Mouse (Mus musculus) hindbrain, postnatal 0 days (tissue): ENCODE measurements around the gene Bco2. TPM values are rescaled to one million over a fixed set of nuclear protein-coding genes. Genes with fewer than 3 reads are reported as not detected.

Experiments
- ATAC-seq: fragments of 200-750 bp; cut with Nextera tagmentation; 2 replicates; pipeline ENCODE4 v1.8.0; 2017; ENCODE audit warnings: mild to moderate bottlenecking, moderate TSS enrichment, moderate library complexity
- DNase-seq: peaks from one replicate; pipeline ENCODE4 v3.0.0-alpha.2; 2015; ENCODE audit warnings: low spot score
- H3K27ac ChIP-seq: fragments of 300-500 bp; sonication (generic); 2 replicates; pipeline ENCODE4 v1.5.1; 2014; ENCODE audit warnings: mild to moderate bottlenecking
- H3K27me3 ChIP-seq: fragments of 300-500 bp; sonication (generic); 2 replicates; pipeline ENCODE4 v1.6.1; 2014; ENCODE audit warnings: low read length, mixed read lengths; ENCODE audit not compliant: insufficient read depth
- H3K36me3 ChIP-seq: fragments of 300-500 bp; sonication (generic); 2 replicates; pipeline ENCODE4 v1.6.1; 2014; ENCODE audit warnings: low read length, mixed read lengths; ENCODE audit not compliant: insufficient read depth
- H3K4me1 ChIP-seq: fragments of 300-500 bp; sonication (generic); 2 replicates; pipeline ENCODE4 v1.6.1; 2014; ENCODE audit warnings: antibody characterized with exemption, low read length, mixed read lengths; ENCODE audit not compliant: insufficient read depth
- H3K4me2 ChIP-seq: fragments of 300-500 bp; sonication (generic); 2 replicates; pipeline ENCODE4 v1.6.1; 2014; ENCODE audit warnings: low read depth, mild to moderate bottlenecking, low read length, moderate library complexity, mixed read lengths
- H3K4me3 ChIP-seq: fragments of 300-500 bp; sonication (generic); 2 replicates; pipeline ENCODE4 v1.5.1; 2014; ENCODE audit warnings: low read length
- H3K9ac ChIP-seq: fragments of 300-500 bp; sonication (generic); replicated peaks from 2 replicates; pipeline ENCODE4 v1.6.1; 2014; ENCODE audit warnings: mild to moderate bottlenecking, low read length, moderate library complexity, mixed read lengths
- H3K9me3 ChIP-seq: fragments of 300-500 bp; sonication (generic); 2 replicates; pipeline ENCODE4 v1.6.1; 2016; ENCODE audit warnings: low read length, mixed read lengths
- CTCF ChIP-seq: IDR thresholded peaks from 2 replicates; pipeline ENCODE4 v1.5.1; 2016; ENCODE audit warnings: antibody characterized with exemption, control low read depth, low read depth
- WGBS: fragments of 180-500 bp; shearing (Covaris S2); extraction: QIAGEN DNeasy Blood & Tissue Kit; methylation state at CpG from one replicate; pipeline ENCODE4 v1.1.7; 2014; 5-methylcytosine and 5-hydroxymethylcytosine counted together
- polyA plus RNA-seq: library from polyadenylated mRNA; unstranded; fragments of >200 nt; fragmentation: Nextera tagmentation; extraction: Ambion mirVana; gene quantifications from 2 replicates; pipeline ENCODE4 v1.2.1, GENCODE M21; 2015
- total RNA-seq: library from RNA; depleted of rRNA; stranded (reverse); fragments of >200 nt; gene quantifications from 2 replicates; pipeline ENCODE4 v1.2.3, GENCODE M21; 2014

Gene Bco2
- total and polyA plus RNA-seq, 2 experiments from 2014 or later, result 0.21 to 0.48 TPM

DNA sequence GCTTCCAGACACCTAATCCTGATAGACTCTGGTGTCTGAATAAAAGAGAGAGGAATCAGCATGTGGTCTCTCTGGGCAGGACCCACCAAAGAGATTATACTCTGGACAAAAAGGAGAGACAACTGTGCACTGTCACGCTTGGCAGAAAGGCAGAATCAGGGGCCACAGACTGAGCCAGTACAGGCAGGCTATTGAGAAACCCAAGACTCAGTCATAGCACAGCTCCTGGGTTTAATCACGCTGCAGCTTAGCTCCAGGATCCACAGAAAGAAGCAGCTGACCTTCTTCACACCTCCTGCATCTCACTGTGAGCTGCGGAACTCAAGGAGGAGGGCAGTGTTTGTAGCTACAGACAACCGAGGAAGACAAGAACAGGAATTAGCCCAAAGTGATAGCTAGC lies 25.4 kb upstream of the Bco2 start:
- Histone ChIP-seq H3K9me3 (no peaks in the 10 kb centered on the region), H3K27ac (no peak overlapping the region), H3K27me3 (no peaks in the 10 kb centered on the region), H3K4me3 (no peak overlapping the region), H3K4me1 (no peaks in the 10 kb centered on the region), H3K4me2 (no peak overlapping the region), H3K9ac (no peak overlapping the region), H3K36me3 (no peaks in the 10 kb centered on the region)
- WGBS, result 36% methylated on average over 4 of the region's 4 CpGs
- DNase-seq (no peak), ATAC-seq (no peak)
- TF ChIP-seq CTCF, result no peak

DNA sequence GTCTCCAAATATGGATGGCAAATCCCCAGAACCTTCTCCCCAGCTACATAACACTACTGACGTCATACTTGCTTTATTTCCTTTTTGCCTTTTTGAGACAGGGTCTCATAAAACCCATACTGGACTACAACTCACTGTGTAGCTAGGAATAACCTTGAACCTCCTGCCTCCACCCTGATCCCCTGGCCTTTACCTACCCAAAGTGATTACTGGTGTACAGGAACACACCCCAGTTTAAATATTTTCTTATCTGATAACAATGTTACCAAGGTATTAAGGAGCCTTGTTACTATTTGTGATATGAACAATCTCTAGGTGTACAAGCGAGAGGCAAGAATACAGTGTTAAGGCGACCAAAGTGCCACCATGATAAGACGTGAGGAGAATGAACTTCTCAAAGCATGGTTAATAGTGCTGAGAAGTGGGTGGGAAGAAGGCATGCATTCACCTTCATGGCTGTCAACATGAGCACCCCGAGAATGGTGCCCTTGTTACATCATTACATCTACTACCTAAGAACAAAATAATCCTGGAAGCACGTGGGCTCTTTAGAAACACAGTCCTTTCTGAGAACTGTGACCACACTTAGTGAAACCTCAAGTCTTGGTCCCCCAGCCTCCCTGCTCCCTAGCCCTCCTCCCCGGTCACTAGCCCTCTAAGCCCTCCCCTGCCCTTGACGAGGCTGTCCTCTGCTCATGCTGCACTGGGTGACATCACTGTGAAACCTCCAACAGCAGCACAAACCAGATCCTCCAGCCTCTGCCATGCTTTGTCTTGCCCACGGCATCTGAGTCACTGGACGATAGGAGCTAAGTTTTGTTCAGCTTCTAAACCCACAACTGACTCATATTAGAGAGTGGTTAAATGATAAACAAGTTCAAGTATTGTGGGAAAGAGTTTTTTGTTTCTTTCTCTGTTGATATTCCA lies 14.9 kb upstream of the Bco2 start:
- no peak for TF ChIP-seq CTCF
- WGBS, result 79% methylated on average over 10 of the region's 10 CpGs
- Histone ChIP-seq H3K27ac (no peak overlapping the region), H3K9me3 (no peaks in the 10 kb centered on the region), H3K4me2 (no peak overlapping the region), H3K9ac (no peak overlapping the region), H3K4me1 (no peaks in the 10 kb centered on the region), H3K4me3 (no peak overlapping the region), H3K36me3 (no peaks in the 10 kb centered on the region), H3K27me3 (no peaks in the 10 kb centered on the region)
- no peak for ATAC-seq
- no peak for DNase-seq

DNA sequence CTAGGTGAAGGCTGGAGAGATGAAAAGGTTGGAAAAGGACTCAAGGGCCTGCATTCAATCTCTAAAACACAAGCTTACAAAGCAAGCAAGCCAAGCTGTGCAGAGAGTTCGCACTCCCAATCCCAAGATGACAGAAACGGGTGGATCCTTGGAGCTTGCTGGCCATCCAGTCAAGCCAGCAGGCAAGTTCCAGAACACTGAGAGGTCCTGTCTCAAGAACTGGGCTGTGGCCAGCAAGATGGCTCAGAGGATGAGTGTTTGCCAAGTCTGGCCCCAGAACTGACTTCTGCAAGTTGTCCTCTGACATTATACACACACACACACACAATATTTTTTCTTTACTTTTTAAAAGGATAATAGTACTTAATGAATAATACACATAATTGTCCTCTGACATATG lies 12.9 kb upstream of the Bco2 start:
- H3K9me3 ChIP-seq, result no peaks in the 10 kb centered on the region
- no peak overlapping the region for H3K4me2 ChIP-seq
- H3K27ac ChIP-seq, result no peak overlapping the region
- H3K4me1 ChIP-seq, result no peaks in the 10 kb centered on the region
- H3K4me3 ChIP-seq, result no peak overlapping the region
- no peak for TF ChIP-seq CTCF
- H3K36me3 ChIP-seq, result no peaks in the 10 kb centered on the region
- ATAC-seq (no peak), DNase-seq (no peak)
- no peaks in the 10 kb centered on the region for H3K27me3 ChIP-seq
- WGBS, result 77% methylated on average over 2 of the region's 2 CpGs
- H3K9ac ChIP-seq, result no peak overlapping the region

DNA sequence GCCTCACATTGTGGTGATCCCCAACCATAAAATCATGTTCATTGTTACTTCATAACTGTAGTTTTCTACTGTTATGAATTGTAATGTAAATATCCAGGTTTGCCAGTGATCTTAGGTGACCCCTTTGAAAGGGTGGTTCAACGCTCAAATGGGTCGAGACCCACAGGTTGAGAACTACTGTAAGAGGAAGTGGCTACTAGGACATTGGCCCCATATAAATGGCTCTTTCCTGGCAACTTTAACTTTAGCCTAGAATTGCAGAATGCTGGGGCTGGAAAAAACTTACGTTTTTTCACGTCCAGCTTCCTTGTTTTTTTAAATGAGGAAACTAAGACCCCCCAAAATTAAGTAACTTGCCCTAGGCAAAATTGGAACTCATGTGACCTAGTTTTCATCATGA lies 12.4 kb upstream of the Bco2 start:
- no peak overlapping the region for H3K27ac ChIP-seq
- 93% methylated on average over 4 of the region's 4 CpGs for WGBS
- DNase-seq, result no peak
- no peak for TF ChIP-seq CTCF
- H3K4me2 ChIP-seq, result no peak overlapping the region
- no peaks in the 10 kb centered on the region for H3K9me3 ChIP-seq
- no peaks in the 10 kb centered on the region for H3K36me3 ChIP-seq
- no peaks in the 10 kb centered on the region for H3K27me3 ChIP-seq
- no peak overlapping the region for H3K9ac ChIP-seq
- no peak overlapping the region for H3K4me3 ChIP-seq
- no peaks in the 10 kb centered on the region for H3K4me1 ChIP-seq
- no peak for ATAC-seq

DNA sequence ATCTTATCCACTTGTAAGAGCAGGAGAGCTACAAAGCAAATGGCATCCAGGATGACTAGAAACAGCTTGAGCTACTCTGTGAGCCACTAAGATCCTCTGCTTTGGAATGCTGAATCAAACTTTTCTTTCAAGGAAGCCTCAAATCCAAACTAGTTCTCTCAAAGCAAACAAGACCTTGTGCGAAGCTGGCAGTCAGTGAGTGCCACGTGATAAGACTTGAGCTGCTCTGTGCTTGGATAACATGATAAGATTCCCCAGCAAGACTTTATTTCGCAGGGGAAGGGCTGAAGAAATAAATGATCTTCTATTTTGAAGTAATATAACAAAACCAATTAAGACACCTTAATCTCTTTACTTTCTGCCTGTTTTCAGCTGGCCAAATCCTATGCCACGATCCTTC lies 11.0 kb upstream of the Bco2 start:
- no peak for TF ChIP-seq CTCF
- H3K27me3 ChIP-seq, result no peaks in the 10 kb centered on the region
- ATAC-seq (no peak), DNase-seq (no peak)
- no peaks in the 10 kb centered on the region for H3K9me3 ChIP-seq
- H3K4me3 ChIP-seq, result no peak overlapping the region
- H3K36me3 ChIP-seq, result no peaks in the 10 kb centered on the region
- H3K27ac ChIP-seq, result no peak overlapping the region
- WGBS, result 92% methylated on average over 4 of the region's 4 CpGs
- no peak overlapping the region for H3K4me2 ChIP-seq
- no peaks in the 10 kb centered on the region for H3K4me1 ChIP-seq
- no peak overlapping the region for H3K9ac ChIP-seq

DNA sequence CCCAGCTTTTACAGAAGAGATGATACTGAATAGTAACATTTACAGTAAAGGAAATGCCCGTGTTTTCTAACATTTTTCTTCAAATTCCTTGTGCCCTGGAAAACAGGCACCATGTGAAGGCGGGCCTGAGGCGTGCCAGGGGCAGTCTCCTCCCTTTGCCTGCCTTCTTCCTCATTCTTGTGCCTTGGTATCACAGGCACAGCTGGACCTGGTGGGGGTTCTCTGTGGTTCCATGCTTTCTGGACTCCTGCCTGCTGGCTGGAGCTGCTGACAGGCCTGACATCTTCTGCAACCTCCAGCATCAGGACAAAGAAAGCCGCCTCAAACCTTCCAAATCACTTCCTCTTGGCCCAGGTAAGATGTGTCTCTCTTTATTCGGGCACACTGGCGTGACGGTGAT lies 10.2 kb upstream of the Bco2 start:
- DNase-seq, result peak; percentile 8
- Histone ChIP-seq H3K4me1 (no peaks in the 10 kb centered on the region), H3K9ac (no peak overlapping the region), H3K27ac (no peak overlapping the region), H3K27me3 (no peaks in the 10 kb centered on the region), H3K9me3 (no peaks in the 10 kb centered on the region), H3K4me3 (no peak overlapping the region), H3K4me2 (no peak overlapping the region), H3K36me3 (no peaks in the 10 kb centered on the region)
- TF ChIP-seq CTCF, result no peak
- 70% methylated on average over 7 of the region's 7 CpGs for WGBS
- ATAC-seq, result no peak

DNA sequence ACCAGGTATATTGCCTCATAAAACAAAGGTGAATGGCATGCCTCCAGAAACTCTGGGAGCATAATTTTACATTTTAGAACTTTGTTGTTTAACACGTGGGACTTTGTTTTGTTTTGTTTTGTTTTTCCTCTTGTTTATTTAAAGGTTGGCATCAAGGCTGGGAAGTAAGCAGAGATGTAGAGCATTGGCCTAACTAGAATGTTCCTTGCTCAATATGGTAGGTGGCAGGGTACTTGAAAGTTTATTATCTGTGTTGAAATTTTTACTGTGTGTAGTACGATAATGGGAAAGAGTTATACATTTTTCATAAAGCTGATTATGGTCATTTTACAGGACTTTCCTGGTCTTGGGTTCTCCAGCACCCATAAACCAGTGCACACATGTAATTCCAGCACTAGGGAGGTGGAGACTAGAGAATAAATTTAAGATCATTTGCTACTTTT lies 7.0 kb upstream of the Bco2 start:
- no peak for TF ChIP-seq CTCF
- ATAC-seq, result no peak
- no peaks in the 10 kb centered on the region for H3K36me3 ChIP-seq

More for the DNA sequence above, 7.0 kb upstream of the Bco2 start:
- no peaks in the 10 kb centered on the region for H3K27me3 ChIP-seq
- no peak overlapping the region for H3K27ac ChIP-seq
- no peak overlapping the region for H3K9ac ChIP-seq
- no peak overlapping the region for H3K4me3 ChIP-seq
- H3K9me3 ChIP-seq, result no peaks in the 10 kb centered on the region
- DNase-seq, result no peak
- 84% methylated on average over 2 of the region's 2 CpGs for WGBS
- no peaks in the 10 kb centered on the region for H3K4me1 ChIP-seq
- no peak overlapping the region for H3K4me2 ChIP-seq
